Mouse (Mus musculus) olfactory bulb, adult 2 months (tissue): Measurements from ENCODE around the gene Cope.

Experiments used
- CTCF ChIP-seq: fragments of 200-500 bp; IDR thresholded peaks from 2 replicates; pipeline ENCODE4 v1.5.1; 2012; ENCODE audit warnings: low read depth, mild to moderate bottlenecking, low read length, moderate library complexity; ENCODE audit not compliant: insufficient read depth
- POLR2A ChIP-seq: fragments of 200-500 bp; IDR thresholded peaks from 2 replicates; pipeline ENCODE4 v1.6.1; 2012; ENCODE audit warnings: mild to moderate bottlenecking, low read depth, low read length, moderate library complexity; ENCODE audit not compliant: insufficient read depth

- TF ChIP-seq CTCF (no peak), POLR2A (no peak)
Measured at GRCm38 (mm10) chr8:70267674-70268073, 34.6 kb upstream of the Cope start.
